Mouse (Mus musculus) neural tube, embryonic 14.5 days (tissue): ENCODE data around the gene Pycr1. TPM values are rescaled to one million over a fixed set of nuclear protein-coding genes. Genes with fewer than 3 reads are reported as not detected.

Source experiments
- microRNA-seq: library from miRNA; unstranded; fragments of <30 nt; microRNA quantifications from one replicate; pipeline ENCODE4, GENCODE M21; 2016
- polyA plus RNA-seq: library from polyadenylated mRNA; unstranded; fragments of >200 nt; fragmentation: Nextera tagmentation; extraction: Ambion mirVana; gene quantifications from 2 replicates; pipeline ENCODE4 v1.2.1, GENCODE M21; 2014

Pycr1 gene
- polyA plus RNA-seq, 1 experiment from 2014 or later = 15.3 TPM

Small RNAs within 50 kb of the gene (microRNA-seq; reads per million reads assigned to microRNA genes)
- 0.85 reads per million for gene Mir6936

Other genes starting within 250 kb of the Pycr1 start
- gene Nploc4, start 206.1 kb downstream of the Pycr1 start, polyA plus RNA-seq = 31.1 and 39.8 TPM in 2 replicates
- gene Tspan10, start 201.1 kb downstream of the Pycr1 start, polyA plus RNA-seq = not detected in 2 replicates
- 0.31 and 0.59 TPM in 2 replicates for gene Pde6g, start 190.3 kb downstream of the Pycr1 start, polyA plus RNA-seq
- 12.0 and 12.9 TPM in 2 replicates for gene Oxld1, start 185.7 kb downstream of the Pycr1 start, polyA plus RNA-seq
- 21.6 and 28.4 TPM in 2 replicates for gene Ccdc137, start 185.7 kb downstream of the Pycr1 start, polyA plus RNA-seq
- 65.5 and 68.1 TPM in 2 replicates for gene Arl16, start 176.2 kb downstream of the Pycr1 start, polyA plus RNA-seq
- gene Mrpl12, start 159.2 kb downstream of the Pycr1 start, polyA plus RNA-seq = 131 and 135 TPM in 2 replicates
- gene Slc25a10, start 151.9 kb downstream of the Pycr1 start, polyA plus RNA-seq = 24.7 and 30.0 TPM in 2 replicates
- 0.19 and 0.22 TPM in 2 replicates for gene Gcgr, start 113.1 kb downstream of the Pycr1 start, polyA plus RNA-seq
- gene Mcrip1, start 94.0 kb downstream of the Pycr1 start, polyA plus RNA-seq = 248 and 267 TPM in 2 replicates
- gene Ppp1r27, start 92.6 kb downstream of the Pycr1 start, polyA plus RNA-seq = not detected in 2 replicates
- 248 and 330 TPM in 2 replicates for gene P4hb, start 70.5 kb downstream of the Pycr1 start, polyA plus RNA-seq
- gene Arhgdia, start 62.1 kb downstream of the Pycr1 start, polyA plus RNA-seq = 419 and 479 TPM in 2 replicates
- gene Alyref, start 45.4 kb downstream of the Pycr1 start, polyA plus RNA-seq = 191 and 222 TPM in 2 replicates
- 209 and 236 TPM in 2 replicates for gene Anapc11, start 45.3 kb downstream of the Pycr1 start, polyA plus RNA-seq
- 1.3 TPM in 1 of 2 replicates, not detected in the other for gene Npb, start 35.3 kb downstream of the Pycr1 start, polyA plus RNA-seq
- gene Pcyt2, start 25.8 kb downstream of the Pycr1 start, polyA plus RNA-seq = 170 and 187 TPM in 2 replicates
- gene Sirt7, start 18.5 kb downstream of the Pycr1 start, polyA plus RNA-seq = 42.8 and 48.2 TPM in 2 replicates
- 30.5 and 36.8 TPM in 2 replicates for gene Mafg, start 10.2 kb downstream of the Pycr1 start, polyA plus RNA-seq
- 2.3 and 2.5 TPM in 2 replicates for gene Myadml2, start 4.4 kb upstream of the Pycr1 start, polyA plus RNA-seq
- gene Notum, start 17.4 kb upstream of the Pycr1 start, polyA plus RNA-seq = 1.3 and 6.2 TPM in 2 replicates
- gene Aspscr1, start 29.2 kb upstream of the Pycr1 start, polyA plus RNA-seq = 137 and 141 TPM in 2 replicates
- 87.6 and 95.8 TPM in 2 replicates for gene Cenpx, start 70.0 kb upstream of the Pycr1 start, polyA plus RNA-seq
- gene Lrrc45, start 70.2 kb upstream of the Pycr1 start, polyA plus RNA-seq = 53.9 and 59.4 TPM in 2 replicates
- 70.7 and 135 TPM in 2 replicates for gene Rac3, start 77.7 kb upstream of the Pycr1 start, polyA plus RNA-seq
- 10.2 and 10.5 TPM in 2 replicates for gene Dcxr, start 83.5 kb upstream of the Pycr1 start, polyA plus RNA-seq
- 0.39 and 0.81 TPM in 2 replicates for gene Cbr2, start 88.3 kb upstream of the Pycr1 start, polyA plus RNA-seq
- gene Hmga1b, start 119.0 kb upstream of the Pycr1 start, polyA plus RNA-seq = 0.52 and 2.1 TPM in 2 replicates
- gene Rfng, start 140.4 kb upstream of the Pycr1 start, polyA plus RNA-seq = 89.6 and 91.1 TPM in 2 replicates
- 302 and 312 TPM in 2 replicates for gene Gps1, start 140.5 kb upstream of the Pycr1 start, polyA plus RNA-seq
- gene Dus1l, start 152.6 kb upstream of the Pycr1 start, polyA plus RNA-seq = 44.8 and 47.8 TPM in 2 replicates
- 107 and 117 TPM in 2 replicates for gene Fasn, start 180.8 kb upstream of the Pycr1 start, polyA plus RNA-seq